Mouse (Mus musculus) adrenal gland, postnatal 10 days (tissue): ENCODE measurements around the gene Tnip3. TPM values are rescaled to one million over a fixed set of nuclear protein-coding genes. Genes with fewer than 3 reads are reported as not detected.

Experiments used
- DNase-seq: peaks from one replicate; pipeline ENCODE4 v3.0.0; 2021; ENCODE audit warnings: mixed read lengths
- total RNA-seq, 2 experiments: library from RNA; stranded (reverse); gene quantifications; 2 replicates each; pipeline ENCODE4 v1.2.3; 2021

The Tnip3 gene
- total RNA-seq, 2 experiments from 2014 or later, result 0.09 to 0.61 TPM

GRCm38 (mm10) chr6:65651376-65651775 is 126.3 kb downstream of the Tnip3 start:
- DNase-seq, result no peak

DNA sequence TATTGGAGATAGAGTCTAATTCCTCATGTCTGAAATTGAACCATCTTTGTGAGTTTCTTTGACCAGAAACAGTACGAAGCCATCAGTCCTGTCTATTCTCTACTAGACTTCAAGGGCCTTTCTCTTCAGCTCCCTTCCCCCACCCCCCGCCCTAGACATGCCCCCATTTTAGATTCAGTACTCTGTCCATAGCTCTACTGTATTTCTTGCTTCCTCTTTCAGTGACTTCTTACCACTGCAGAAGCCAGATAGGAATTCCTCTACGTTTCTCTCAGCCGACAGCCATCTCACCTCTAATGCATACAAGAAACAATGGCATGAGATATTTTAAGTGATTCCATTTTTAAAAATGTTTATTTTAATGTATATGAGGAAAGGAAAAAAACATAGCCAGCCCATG is 136.2 kb downstream of the Tnip3 start:
- no peak for DNase-seq

GRCm38 (mm10) chr6:65662050-65662449 is 136.9 kb downstream of the Tnip3 start:
- DNase-seq, result no peak

GRCm38 (mm10) chr6:65663990-65664389 is 138.9 kb downstream of the Tnip3 start:
- DNase-seq, result no peak

GRCm38 (mm10) chr6:65666295-65666694 is 141.2 kb downstream of the Tnip3 start:
- DNase-seq, result no peak

GRCm38 (mm10) chr6:65669971-65670370 is 144.9 kb downstream of the Tnip3 start:
- no peak for DNase-seq

GRCm38 (mm10) chr6:65670981-65671411 is 145.9 kb downstream of the Tnip3 start:
- peak; percentile 24 for DNase-seq

DNA sequence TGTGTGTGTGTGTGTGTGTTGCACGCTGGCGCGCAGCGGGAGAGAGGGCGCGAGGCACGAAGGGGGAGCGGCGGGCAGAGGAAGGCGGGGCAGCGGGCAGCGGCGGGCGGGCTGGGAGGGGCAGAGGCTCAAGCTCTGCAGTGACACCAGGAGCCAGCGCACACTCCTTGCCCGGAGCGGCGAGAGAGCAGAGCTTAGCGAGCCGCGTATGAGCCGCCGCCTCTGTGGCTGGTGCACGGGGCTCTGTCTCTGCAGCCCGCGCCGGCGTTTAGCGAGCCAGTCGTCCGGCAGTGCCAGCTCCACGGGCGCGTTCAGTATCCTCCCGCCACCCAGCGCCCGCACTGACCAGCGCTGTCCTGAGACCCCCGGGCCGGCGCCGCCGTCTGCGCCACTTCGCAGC is 146.3 kb downstream of the Tnip3 start, which contains the start of gene Ndnf:
Ndnf (plus strand) TSS at position 140 of the 400 bp plus-strand sequence.
- peak; percentile 88 for DNase-seq

GRCm38 (mm10) chr6:65672131-65673031 is 147.3 kb downstream of the Tnip3 start:
- peak; percentile 58 for DNase-seq

Other genes with a start within 250 kb of the Tnip3 start
- gene C130060K24Rik, start 144.2 kb upstream of the Tnip3 start, total RNA-seq, result not detected
- gene Ndnf, start 146.3 kb downstream of the Tnip3 start, total RNA-seq, result 1 to 10 TPM; 3.3 to 3.9 TPM